11 mouse cellular contexts compared by ENCODE assay signal in the genomic region with DNA sequence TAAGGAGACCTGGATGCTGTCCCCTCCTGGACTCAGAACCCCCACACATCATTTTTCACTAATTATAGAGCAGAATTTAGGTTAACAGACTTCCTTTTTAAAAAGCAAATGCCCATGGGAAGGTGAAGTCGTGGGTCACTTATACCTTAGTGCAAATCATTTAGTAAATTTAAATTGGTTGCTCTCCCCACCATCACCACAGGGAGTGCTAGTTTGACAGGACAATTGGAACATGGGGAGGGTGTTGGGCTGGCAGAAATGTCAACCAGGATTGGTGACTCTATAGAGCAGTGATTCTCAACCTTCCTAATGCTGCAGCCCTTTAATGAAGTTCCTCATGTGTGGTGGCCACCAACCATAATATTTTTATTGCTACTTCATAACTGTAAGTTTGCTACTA. TPM values are rescaled to one million over a fixed set of nuclear protein-coding genes. Genes with fewer than 3 reads are reported as not detected.
DNase-seq lines count a peak whose midpoint lies in the region; ATAC-seq and TF ChIP-seq lines count a peak whose summit lies in the region.
"Had no signal": no experiment of that assay in that cellular context is flagged by ENCODE, and none has a peak within 500 bp of the region (broad histone marks: within the 10 kb centered on the region; RNA-seq: fewer than 3 reads in every experiment).

No protein-coding gene starts in this region.

- H3K36me3 ChIP-seq in midbrain, embryonic 14.5 days (ENCODE audit: control insufficient read depth, insufficient read depth, low read length): no peaks in the 10 kb centered on the region
- no peaks in the 10 kb centered on the region for H3K36me3 ChIP-seq in midbrain, embryonic 15.5 days (replicated peaks)
- peaks cover 7% of the 10 kb centered on the region; the same call in 1 of the 2 replicates for H3K36me3 ChIP-seq in small intestine, adult 2 months (ENCODE audit: control insufficient read depth, insufficient read depth, low read length)
- H3K36me3 ChIP-seq: embryonic facial prominence, embryonic 12.5 days; midbrain, embryonic 12.5 days had no signal

- ATAC-seq in midbrain, embryonic 14.5 days (ENCODE audit: low FRiP score, low TSS enrichment): no peak
- no peak for ATAC-seq in midbrain, embryonic 15.5 days (replicated peaks)

- H3K4me1 ChIP-seq in midbrain, embryonic 14.5 days (ENCODE audit: control insufficient read depth, insufficient read depth, low read length): peaks cover 20% of the 10 kb centered on the region; the same call in 1 of the 2 replicates
- peaks cover 34% of the 10 kb centered on the region for H3K4me1 ChIP-seq in midbrain, embryonic 15.5 days
- peaks cover 19% of the 10 kb centered on the region for H3K4me1 ChIP-seq in small intestine, adult 2 months (ENCODE audit: control insufficient read depth, insufficient read depth, insufficient read length, low read length)

- TF ChIP-seq POLR2A in small intestine, adult 2 months (IDR thresholded peaks at IDR 0.05; ENCODE audit: low read depth, low read length): no peak

- H3K27ac ChIP-seq in midbrain, embryonic 14.5 days (replicated peaks; ENCODE audit: low read depth, low read length): no peak overlapping the region
- no peak overlapping the region for H3K27ac ChIP-seq in midbrain, embryonic 15.5 days
- peak overlapping the region; percentile 95 for H3K27ac ChIP-seq in small intestine, adult 2 months (ENCODE audit: insufficient read depth, low read depth, low read length)
- H3K27ac ChIP-seq: embryonic facial prominence, embryonic 12.5 days; hindbrain, embryonic 14.5 days; midbrain, embryonic 12.5 days had no signal

- no peaks in the 10 kb centered on the region for H3K9me3 ChIP-seq in midbrain, embryonic 14.5 days (ENCODE audit: control insufficient read depth, low read length)
- no peaks in the 10 kb centered on the region for H3K9me3 ChIP-seq in midbrain, embryonic 15.5 days
- H3K9me3 ChIP-seq: embryonic facial prominence, embryonic 12.5 days; midbrain, embryonic 12.5 days had no signal

- no peak overlapping the region for H3K9ac ChIP-seq in midbrain, embryonic 14.5 days (replicated peaks; ENCODE audit: low read length)
- no peak overlapping the region for H3K9ac ChIP-seq in midbrain, embryonic 15.5 days
- H3K9ac ChIP-seq: hindbrain, embryonic 14.5 days had no signal

- WGBS in midbrain, embryonic 14.5 days: 7% methylated on average over 1 of the region's 1 CpGs
- 5% methylated on average over 1 of the region's 1 CpGs for WGBS in midbrain, embryonic 15.5 days
- 13% methylated on average over 1 of the region's 1 CpGs for WGBS in small intestine, adult 2 months

- H3K4me2 ChIP-seq in midbrain, embryonic 14.5 days (ENCODE audit: low read length): no peak overlapping the region
- H3K4me2 ChIP-seq in midbrain, embryonic 15.5 days: no peak overlapping the region

- no peak for TF ChIP-seq CTCF in small intestine, adult 2 months (IDR thresholded peaks at IDR 0.05; ENCODE audit: extremely low read depth, insufficient read length, insufficient replicate concordance, low read depth, low read length)

- DNase-seq in cerebellum, postnatal 10 days: peak; percentile 38 to 52
- no peak for DNase-seq in cerebellum, adult 11-12 months
- DNase-seq in midbrain, embryonic 14.5 days: peak; percentile 39
- peak; percentile 54 for DNase-seq in induced T-regulatory cell, adult 2 months (ENCODE audit: low read depth)
- DNase-seq in thymus, postnatal 10 days (ENCODE audit: low spot score in 2 of 2): no peak
- no peak for DNase-seq in gastrocnemius, postnatal 25 days

- H3K27me3 ChIP-seq in midbrain, embryonic 14.5 days (ENCODE audit: control insufficient read depth, insufficient read depth, low read length): peaks cover 38% of the 10 kb centered on the region
- H3K27me3 ChIP-seq in midbrain, embryonic 15.5 days (replicated peaks): peaks cover 62% of the 10 kb centered on the region
- H3K27me3 ChIP-seq in small intestine, adult 2 months (ENCODE audit: control insufficient read depth, insufficient read depth, low read length): no peaks in the 10 kb centered on the region

- H3K4me3 ChIP-seq in midbrain, embryonic 14.5 days (replicated peaks; ENCODE audit: low read depth, low read length): no peak overlapping the region
- no peak overlapping the region for H3K4me3 ChIP-seq in midbrain, embryonic 15.5 days
- H3K4me3 ChIP-seq in small intestine, adult 2 months (ENCODE audit: low read depth, low read length): no peak overlapping the region

RNA-seq across cellular contexts. Expression of gene Itpka, which starts 3.1 kb away (rescaled TPM):
- polyA plus RNA-seq in midbrain, embryonic 14.5 days (2014; fragmentation: Nextera tagmentation; extraction: Ambion mirVana): 0.12 and 0.18 TPM in 2 replicates
- 0.11 and 0.18 TPM in 2 replicates for polyA plus RNA-seq in midbrain, embryonic 15.5 days (2015; fragmentation: Nextera tagmentation; extraction: Ambion mirVana)
- polyA plus RNA-seq in small intestine, adult 2 months (2012; rRNA removed): 21.6 and 39.7 TPM in 2 replicates
- not detected for total RNA-seq in gastrocnemius, postnatal 25 days (2021)

RNA-seq across cellular contexts. Expression of gene Ltk, which starts 14.9 kb away (rescaled TPM):
- 1.5 and 3.0 TPM in 2 replicates for polyA plus RNA-seq in midbrain, embryonic 14.5 days (2014; fragmentation: Nextera tagmentation; extraction: Ambion mirVana)
- 2.2 and 3.5 TPM in 2 replicates for polyA plus RNA-seq in midbrain, embryonic 15.5 days (2015; fragmentation: Nextera tagmentation; extraction: Ambion mirVana)
- polyA plus RNA-seq in small intestine, adult 2 months (2012; rRNA removed): 1.8 and 2.0 TPM in 2 replicates
- not detected for total RNA-seq in gastrocnemius, postnatal 25 days (2021)
- polyA plus RNA-seq: embryonic facial prominence, embryonic 12.5 days had no signal

RNA-seq across cellular contexts. Expression of gene Rpap1, which starts 42.1 kb away (rescaled TPM):
- polyA plus RNA-seq in midbrain, embryonic 14.5 days (2014; fragmentation: Nextera tagmentation; extraction: Ambion mirVana): 12.5 and 21.3 TPM in 2 replicates
- polyA plus RNA-seq in midbrain, embryonic 15.5 days (2015; fragmentation: Nextera tagmentation; extraction: Ambion mirVana): 21.3 and 21.6 TPM in 2 replicates
- polyA plus RNA-seq in small intestine, adult 2 months (2012; rRNA removed): 12.8 and 18.2 TPM in 2 replicates
- 10 to 100 TPM; 14.4 to 16.4 TPM for total RNA-seq in gastrocnemius, postnatal 25 days (2021)

RNA-seq across cellular contexts. Expression of gene Tyro3, which starts 52.3 kb away (rescaled TPM):
- polyA plus RNA-seq in midbrain, embryonic 14.5 days (2014; fragmentation: Nextera tagmentation; extraction: Ambion mirVana): 20.0 and 20.2 TPM in 2 replicates
- polyA plus RNA-seq in midbrain, embryonic 15.5 days (2015; fragmentation: Nextera tagmentation; extraction: Ambion mirVana): 20.3 and 22.2 TPM in 2 replicates
- 3.2 and 6.3 TPM in 2 replicates for polyA plus RNA-seq in small intestine, adult 2 months (2012; rRNA removed)
- under 1 TPM; 0.61 to 0.67 TPM for total RNA-seq in gastrocnemius, postnatal 25 days (2021)

Comparison
In these comparisons a context has a peak if more than half of its experiments do, and no peak if none do; other contexts are left out.
1. DNase-seq: peak in cerebellum, postnatal 10 days (2 of 2), midbrain, embryonic 14.5 days (single experiment) and induced T-regulatory cell, adult 2 months (single experiment); none in cerebellum, adult 11-12 months (single experiment), thymus, postnatal 10 days (0 of 2) and gastrocnemius, postnatal 25 days (single experiment).
2. RNA of gene Itpka, which starts 3.1 kb away (polyA plus RNA-seq): 21.6 to 39.7 TPM in small intestine, adult 2 months; 0.12 to 0.18 TPM in midbrain, embryonic 14.5 days and 0.11 to 0.18 TPM in midbrain, embryonic 15.5 days; every median in the first group is over 10 times any median in the second.